Mouse (Mus musculus): Measurements from ENCODE around the gene Exoc4. TPM values are rescaled to one million over a fixed set of nuclear protein-coding genes. Genes with fewer than 3 reads are reported as not detected.

Gene Exoc4
- total RNA-seq, 2 experiments from 2014 or later: 42.0 to 47.8 TPM

- no peak for DNase-seq
Measured at GRCm38 (mm10) chr6:33939169-33939568, 690.3 kb downstream of the Exoc4 start.

DNA sequence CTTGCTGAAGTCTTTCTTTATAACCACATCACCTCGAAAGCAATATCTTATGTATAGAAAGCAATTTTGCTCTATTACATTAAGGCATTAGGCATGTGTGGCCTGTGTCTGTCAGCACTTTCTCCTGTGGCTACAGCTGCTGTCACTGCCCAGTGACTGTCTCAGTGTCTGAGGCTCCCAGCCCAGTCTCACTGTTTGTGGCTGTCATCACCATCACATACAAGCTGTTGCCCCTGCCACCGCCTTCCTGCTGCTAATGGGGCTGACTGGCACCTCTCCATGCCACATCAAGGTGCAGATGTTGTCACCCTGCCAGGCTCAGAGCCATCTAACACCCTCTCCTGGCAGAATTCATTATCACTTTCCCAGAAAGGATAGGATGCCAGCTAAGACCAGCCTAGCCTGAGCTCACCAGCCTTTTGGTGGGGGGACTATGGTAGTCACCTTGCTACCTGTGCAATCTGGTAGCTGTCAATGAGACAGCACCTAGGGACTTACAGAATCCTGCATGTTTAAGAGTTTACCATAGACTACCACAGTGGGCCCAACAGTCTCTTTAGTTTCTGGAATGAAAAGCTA, 698.1 kb downstream of the Exoc4 start:
- DNase-seq: no peak

- no peak for DNase-seq
Measured at GRCm38 (mm10) chr6:33950113-33950512, 701.2 kb downstream of the Exoc4 start.

GRCm38 (mm10) chr6:33955469-33955868, 706.6 kb downstream of the Exoc4 start:
- DNase-seq: no peak

DNA sequence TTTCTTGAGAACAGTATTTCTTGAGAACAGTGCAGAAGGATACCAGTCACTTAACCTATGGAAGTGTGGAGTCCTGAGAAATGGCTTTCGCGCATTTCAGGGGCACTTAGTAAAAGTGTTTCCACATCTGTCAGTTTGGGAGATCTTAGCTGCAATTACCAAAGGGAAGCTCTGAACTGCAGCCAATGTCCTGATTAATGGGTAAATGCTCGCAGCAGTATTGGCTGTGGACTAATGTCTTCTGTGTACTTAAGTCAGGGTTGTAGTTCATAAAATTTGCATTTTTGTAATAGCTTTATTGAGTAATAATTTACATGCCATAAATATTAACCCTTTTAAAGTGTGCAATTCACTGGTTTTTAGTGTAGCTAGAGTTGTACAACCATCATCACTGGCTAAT, 709.4 kb downstream of the Exoc4 start:
- no peak for DNase-seq

GRCm38 (mm10) chr6:33960766-33961165, 711.9 kb downstream of the Exoc4 start:
- no peak for DNase-seq

DNA sequence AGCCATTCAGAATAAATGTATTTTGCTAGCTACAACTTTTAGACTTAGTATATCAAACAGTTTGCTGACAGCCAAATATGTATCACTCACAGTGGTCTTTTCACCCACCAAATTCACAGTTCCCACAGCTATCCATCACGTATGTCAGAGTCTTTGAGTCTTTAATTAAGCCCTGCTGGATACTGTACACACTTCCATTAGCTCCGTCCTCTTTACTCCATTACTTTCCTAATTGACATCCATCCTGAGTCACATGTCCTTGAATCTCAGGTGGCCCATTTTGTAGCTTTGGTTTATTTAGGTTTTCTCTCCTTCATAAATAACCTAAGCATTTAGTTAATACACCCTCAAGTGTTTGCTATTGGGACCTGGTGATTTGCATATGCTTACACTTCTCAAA, 714.2 kb downstream of the Exoc4 start:
- no peak for DNase-seq

DNA sequence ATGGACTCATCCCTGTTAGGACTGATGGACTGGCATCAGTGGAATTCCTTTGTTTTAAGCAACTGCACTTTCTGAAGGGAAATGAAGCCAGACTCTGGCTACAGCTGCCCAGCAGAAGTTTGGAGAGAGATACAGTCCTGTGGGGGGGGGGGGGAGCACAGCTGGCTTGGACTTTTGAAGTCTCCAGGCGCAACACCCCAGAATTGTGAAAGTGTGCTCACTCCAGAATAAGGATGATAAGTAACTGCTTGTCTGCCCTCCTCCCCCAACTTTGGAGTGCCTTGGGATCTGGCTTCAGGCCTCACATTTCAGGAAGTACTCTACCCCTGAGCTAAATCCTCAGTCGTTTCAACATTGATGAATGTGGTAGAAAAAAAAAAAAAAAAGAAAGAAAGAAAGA, 716.7 kb downstream of the Exoc4 start:
- DNase-seq: no peak

DNA sequence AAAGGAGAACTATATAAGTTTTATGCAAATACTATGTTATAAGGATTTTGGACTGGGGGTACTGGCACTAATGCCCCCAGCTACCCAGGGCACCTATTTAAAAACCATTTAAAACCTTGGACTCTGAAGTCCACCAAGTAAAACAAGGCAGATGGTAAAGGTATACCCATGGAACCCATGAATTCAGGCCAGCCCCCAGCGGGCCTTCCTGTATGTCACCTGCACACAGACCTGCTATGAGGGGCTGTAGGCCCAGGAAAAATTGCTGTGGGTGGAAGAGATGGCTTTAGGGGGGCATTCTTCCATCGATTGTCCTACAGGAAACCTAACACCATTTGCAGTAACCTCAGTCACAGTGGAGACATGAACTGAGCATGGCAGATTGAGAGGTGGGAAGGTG, 719.9 kb downstream of the Exoc4 start:
- DNase-seq: no peak

DNA sequence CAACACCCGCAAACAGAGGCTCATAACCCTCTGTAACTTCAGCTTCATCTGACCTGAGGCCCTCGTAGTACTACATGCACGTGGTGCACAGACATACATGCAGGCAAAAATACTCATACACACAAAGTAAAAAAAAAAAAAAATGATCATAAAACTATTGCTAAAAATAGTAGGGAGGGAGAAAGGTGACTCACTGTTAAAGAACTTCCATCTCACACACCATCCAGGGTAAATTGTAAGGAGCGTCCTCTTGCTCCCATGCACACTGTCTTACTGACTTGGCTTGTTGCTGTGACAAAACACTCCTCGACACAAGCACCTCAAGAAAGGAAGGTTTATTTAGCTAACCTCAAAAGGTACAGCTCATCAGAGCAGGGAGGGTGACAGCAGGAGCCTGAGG, 723.9 kb downstream of the Exoc4 start:
- no peak for DNase-seq

- no peak for DNase-seq
Measured at GRCm38 (mm10) chr6:33976576-33976975, 727.7 kb downstream of the Exoc4 start.

- DNase-seq: no peak
Measured at GRCm38 (mm10) chr6:33977448-33977847, 728.6 kb downstream of the Exoc4 start.

- DNase-seq: no peak
Measured at GRCm38 (mm10) chr6:33977880-33978279, 729.0 kb downstream of the Exoc4 start.

DNA sequence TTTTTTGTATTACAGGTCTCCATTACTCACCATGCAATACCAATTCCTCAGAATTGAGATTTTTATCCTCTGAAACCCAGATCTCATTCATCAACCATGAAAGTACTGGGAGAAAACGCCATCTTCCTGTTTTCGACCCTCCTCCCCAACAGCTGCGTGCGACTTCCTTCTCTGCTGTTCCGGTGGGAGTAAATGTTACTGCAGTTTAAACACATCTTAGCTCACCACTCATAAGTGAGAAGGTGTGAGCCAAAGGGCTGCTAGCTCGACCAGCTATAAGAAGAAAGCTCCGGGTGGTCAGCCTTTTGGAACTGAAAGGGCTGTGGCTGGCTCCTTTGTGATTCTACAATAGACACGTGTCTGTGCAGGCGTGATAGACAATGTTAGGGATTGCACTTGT, 733.8 kb downstream of the Exoc4 start:
- DNase-seq: no peak

DNA sequence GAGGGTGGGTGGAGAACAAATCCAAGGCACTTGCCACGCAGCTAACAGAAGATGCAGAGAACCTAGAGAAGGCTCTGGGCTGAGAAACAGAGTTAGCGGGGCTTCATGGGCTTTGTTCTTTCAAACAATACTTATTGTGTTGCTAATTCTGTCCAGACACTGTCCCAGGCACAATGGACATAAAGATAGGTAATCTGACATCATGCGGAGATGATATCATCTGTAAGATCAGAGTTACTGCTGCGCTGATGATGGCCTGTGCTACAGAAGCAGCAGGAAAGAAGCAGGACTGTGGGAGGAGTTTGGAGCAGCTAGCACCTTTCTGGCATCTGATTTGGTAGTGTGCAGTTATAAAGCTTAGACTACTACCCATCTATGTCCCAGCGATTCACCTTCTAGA, 738.2 kb downstream of the Exoc4 start:
- no peak for DNase-seq

- no peak for DNase-seq
Measured at GRCm38 (mm10) chr6:33992213-33993034, 743.5 kb downstream of the Exoc4 start.

DNA sequence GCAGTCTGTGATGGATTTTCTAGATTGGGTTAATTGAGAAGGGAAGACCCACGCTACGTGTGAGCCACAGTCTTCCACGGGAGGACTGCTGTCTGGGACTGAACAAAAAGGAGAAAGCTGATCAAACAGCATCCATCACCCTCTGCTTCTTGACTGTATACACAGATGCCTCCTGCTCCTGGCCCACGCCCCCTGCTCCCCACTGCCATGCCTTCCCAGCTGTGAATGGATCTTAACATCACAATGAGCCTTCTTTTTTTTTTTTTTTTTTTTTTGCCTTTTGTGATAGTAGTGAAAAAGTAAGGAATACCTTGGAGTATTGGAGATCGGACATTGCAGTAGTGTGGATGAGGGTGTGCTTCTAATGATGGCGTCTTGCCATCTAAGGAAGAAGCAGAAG, 745.0 kb downstream of the Exoc4 start:
- DNase-seq: no peak

GRCm38 (mm10) chr6:33998590-33998989, 749.7 kb downstream of the Exoc4 start:
- no peak for DNase-seq

DNA sequence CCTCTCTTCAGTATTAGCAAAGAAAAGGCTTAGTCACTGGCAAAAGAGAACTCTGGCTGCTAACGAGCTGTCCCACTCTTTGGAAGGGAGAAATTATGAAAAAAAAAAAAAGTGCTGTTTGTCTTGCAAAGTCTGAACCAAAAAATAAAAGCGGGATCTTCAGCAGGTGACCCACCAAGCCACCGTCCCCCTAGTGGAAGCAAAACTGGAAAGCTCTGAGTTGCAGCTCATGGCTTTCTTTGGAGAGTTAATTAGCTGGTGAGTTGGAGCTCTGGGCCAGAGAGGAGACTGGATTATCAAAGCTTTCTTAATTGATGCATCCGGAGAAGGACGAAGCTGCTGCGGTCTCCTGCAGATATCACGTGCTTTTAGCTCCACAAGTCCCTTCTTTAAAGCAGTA, 750.6 kb downstream of the Exoc4 start:
- DNase-seq: no peak

DNA sequence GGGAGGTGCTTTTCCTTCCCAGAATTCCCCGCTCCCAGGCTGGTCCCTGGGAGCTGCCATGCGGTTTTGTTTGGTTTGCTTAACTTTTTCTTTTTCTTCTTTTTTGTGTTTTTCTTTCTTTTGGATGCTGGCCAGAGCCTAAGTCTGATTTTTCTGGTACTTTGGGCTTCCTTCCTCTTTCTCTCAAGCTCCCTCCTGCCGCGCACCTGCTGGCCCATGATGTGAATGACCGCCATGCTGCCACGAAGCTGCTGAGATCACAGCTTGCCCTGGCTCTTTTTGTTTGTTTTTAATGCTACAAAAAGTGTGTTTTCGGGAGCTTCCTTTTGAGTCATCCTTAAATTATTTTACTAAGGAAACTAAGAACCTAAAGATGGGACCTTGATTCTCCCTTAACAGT, 751.8 kb downstream of the Exoc4 start:
- no peak for DNase-seq

- DNase-seq: no peak
Measured at GRCm38 (mm10) chr6:34003033-34003432, 754.1 kb downstream of the Exoc4 start.

GRCm38 (mm10) chr6:34013469-34013868, 764.6 kb downstream of the Exoc4 start:
- DNase-seq: no peak

Measured in adrenal gland, postnatal 36 days (tissue).